Mouse (Mus musculus) thymus, postnatal 10 days (tissue): ENCODE results near the gene Nipal1.
A peak's percentile ranks its signal among the peaks of the same experiment; 100 is the strongest.

Source experiments
- DNase-seq, 2 experiments: peaks; one replicate each; pipeline ENCODE4 v3.0.0; 2021; ENCODE audit warnings: low spot score in 2 of 2

The Nipal1 gene

GRCm38 (mm10) chr5:72647418-72647907, at the start of gene Nipal1:
Gene Nipal1, plus strand, starts transcription at chr5:72647795.
- peak; percentile 81 to 86 for DNase-seq

GRCm38 (mm10) chr5:72601006-72601405, 46.6 kb upstream of the Nipal1 start:
- DNase-seq, result peak; percentile 23 to 46

- DNase-seq, result no peak
These were observed 44.5 kb upstream of the Nipal1 start for GRCm38 (mm10) chr5:72603138-72603537.

- no peak for DNase-seq
These were observed 30.2 kb upstream of the Nipal1 start for GRCm38 (mm10) chr5:72617413-72617812.

GRCm38 (mm10) chr5:72621022-72621421, 26.6 kb upstream of the Nipal1 start:
- peak in 1 of 2 experiments; percentile 24 for DNase-seq

- no peak for DNase-seq
These were observed 17.6 kb upstream of the Nipal1 start for GRCm38 (mm10) chr5:72630026-72630425.

- peak; percentile 68 to 76 for DNase-seq
These were observed 12.8 kb upstream of the Nipal1 start for GRCm38 (mm10) chr5:72634791-72635271.

GRCm38 (mm10) chr5:72636122-72636521, 11.5 kb upstream of the Nipal1 start:
- peak; percentile 75 for DNase-seq

GRCm38 (mm10) chr5:72636576-72636975, 11.0 kb upstream of the Nipal1 start:
- DNase-seq, result peak; percentile 15 to 16

GRCm38 (mm10) chr5:72640072-72640471, 7.5 kb upstream of the Nipal1 start:
- DNase-seq, result no peak

GRCm38 (mm10) chr5:72643655-72644054, 3.9 kb upstream of the Nipal1 start:
- no peak for DNase-seq

- no peak for DNase-seq
These were observed 3.4 kb upstream of the Nipal1 start, which contains the start of gene Cnga1 for GRCm38 (mm10) chr5:72644175-72644574. Gene Cnga1, minus strand, starts transcription at chr5:72644275.

GRCm38 (mm10) chr5:72646131-72646530, 1.5 kb upstream of the Nipal1 start:
- peak; percentile 66 to 76 for DNase-seq

- no peak for DNase-seq
These were observed 599 bp upstream of the Nipal1 start for GRCm38 (mm10) chr5:72646996-72647395.

- peak in 1 of 2 experiments; percentile 10 for DNase-seq
These were observed 482 bp downstream of the Nipal1 start for GRCm38 (mm10) chr5:72647958-72648595.

- DNase-seq, result no peak
These were observed 1.6 kb downstream of the Nipal1 start for GRCm38 (mm10) chr5:72648987-72649735.

GRCm38 (mm10) chr5:72653068-72653674, 5.6 kb downstream of the Nipal1 start:
- no peak for DNase-seq

GRCm38 (mm10) chr5:72656270-72656791, 8.7 kb downstream of the Nipal1 start:
- DNase-seq, result no peak

GRCm38 (mm10) chr5:72658375-72658774, 10.8 kb downstream of the Nipal1 start:
- no peak for DNase-seq

GRCm38 (mm10) chr5:72661051-72661781, 13.6 kb downstream of the Nipal1 start:
- DNase-seq, result no peak

- DNase-seq, result no peak
These were observed 16.5 kb downstream of the Nipal1 start for GRCm38 (mm10) chr5:72664126-72664525.
